Mouse (Mus musculus): ENCODE results near the gene Atp6v1e2. TPM values are rescaled to one million over a fixed set of nuclear protein-coding genes. Genes with fewer than 3 reads are reported as not detected.

The Atp6v1e2 gene
- polyA plus RNA-seq, 1 experiment from 2014 or later: not detected

- WGBS: 85% methylated on average over 4 of the region's 4 CpGs
- H3K4me1 ChIP-seq (ENCODE audit: control insufficient read depth, insufficient read depth, low read length): no peaks in the 10 kb centered on the region
- ATAC-seq (ENCODE audit: low FRiP score, low TSS enrichment) (no peak), DNase-seq (no peak)
- no peak overlapping the region for H3K9ac ChIP-seq (replicated peaks; ENCODE audit: low read length)
- H3K4me3 ChIP-seq (replicated peaks; ENCODE audit: low read depth, low read length): no peak overlapping the region
- no peaks in the 10 kb centered on the region for H3K9me3 ChIP-seq (ENCODE audit: control insufficient read depth, low read length)
- no peaks in the 10 kb centered on the region for H3K36me3 ChIP-seq (ENCODE audit: control insufficient read depth, insufficient read depth, low read length)
- H3K27ac ChIP-seq (replicated peaks; ENCODE audit: low read depth, low read length): no peak overlapping the region
- H3K27me3 ChIP-seq (ENCODE audit: control insufficient read depth, insufficient read depth, low read length): no peaks in the 10 kb centered on the region
- H3K4me2 ChIP-seq (ENCODE audit: low read length): no peak overlapping the region
Measured at GRCm38 (mm10) chr17:86895191-86895590, 52.5 kb downstream of the Atp6v1e2 start.

Other genes with a start within 250 kb of the Atp6v1e2 start
- 4.8 and 9.8 TPM in 2 replicates for gene Epas1, start 194.2 kb downstream of the Atp6v1e2 start, polyA plus RNA-seq (2014; fragmentation: Nextera tagmentation; extraction: Ambion mirVana)
- gene Tmem247, start 30.5 kb downstream of the Atp6v1e2 start, polyA plus RNA-seq (2014; fragmentation: Nextera tagmentation; extraction: Ambion mirVana): not detected in 2 replicates
- 7.4 and 9.6 TPM in 2 replicates for gene Rhoq, start 15.2 kb upstream of the Atp6v1e2 start, polyA plus RNA-seq (2014; fragmentation: Nextera tagmentation; extraction: Ambion mirVana)
- 38.0 and 42.6 TPM in 2 replicates for gene Pigf, start 77.5 kb upstream of the Atp6v1e2 start, polyA plus RNA-seq (2014; fragmentation: Nextera tagmentation; extraction: Ambion mirVana)
- gene Cript, start 77.7 kb upstream of the Atp6v1e2 start, polyA plus RNA-seq (2014; fragmentation: Nextera tagmentation; extraction: Ambion mirVana): 246 and 249 TPM in 2 replicates
- 17.6 and 20.1 TPM in 2 replicates for gene Socs5, start 159.8 kb upstream of the Atp6v1e2 start, polyA plus RNA-seq (2014; fragmentation: Nextera tagmentation; extraction: Ambion mirVana)